Mouse (Mus musculus) retina, adult 2 months (tissue): ENCODE results near the gene Ppp5c.

Source experiments
- DNase-seq: peaks from one replicate; pipeline ENCODE4 v3.0.0-alpha.2; 2012; ENCODE audit warnings: low read depth, low spot score

Gene Ppp5c

DNA sequence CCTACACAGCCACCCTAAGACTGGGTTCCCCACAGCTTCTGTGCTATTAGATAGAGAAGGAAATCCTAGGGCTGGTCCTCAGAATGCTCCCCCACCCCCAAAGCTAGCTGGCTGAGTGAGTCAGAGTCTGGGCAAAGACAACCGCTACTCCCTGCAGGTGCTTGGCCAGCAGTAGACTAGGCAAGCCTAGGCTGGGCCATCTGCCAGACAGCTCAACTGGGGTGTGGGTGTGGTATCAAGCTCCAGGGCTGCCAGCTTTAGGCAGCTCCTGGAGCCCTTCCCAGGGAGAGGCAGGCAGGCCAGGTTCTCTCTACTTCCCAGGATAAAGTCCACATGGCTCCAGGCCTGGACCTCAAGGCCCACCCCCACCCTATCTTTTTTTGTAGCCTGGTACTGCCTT is 10.7 kb downstream of the Ppp5c start:
- no peak for DNase-seq

DNA sequence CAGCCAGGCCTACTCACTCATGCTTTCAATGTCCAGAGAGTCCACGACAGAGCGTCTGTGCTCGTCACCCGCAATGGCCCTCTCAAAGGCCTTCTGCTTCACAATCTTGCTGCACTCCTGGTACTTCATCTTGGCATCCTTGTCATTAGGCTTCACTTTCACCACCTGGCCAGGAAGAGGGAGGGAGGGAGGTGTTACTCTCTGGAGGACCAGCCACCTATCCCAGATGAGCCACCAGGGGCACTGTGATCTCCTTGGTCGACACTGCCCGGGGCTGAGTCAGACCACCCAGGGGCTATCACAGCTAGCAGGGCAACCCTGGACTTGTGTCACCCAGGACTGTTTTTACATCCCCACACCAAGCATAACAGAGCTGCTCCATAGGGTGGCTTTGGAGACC is 12.3 kb downstream of the Ppp5c start:
- no peak for DNase-seq

DNA sequence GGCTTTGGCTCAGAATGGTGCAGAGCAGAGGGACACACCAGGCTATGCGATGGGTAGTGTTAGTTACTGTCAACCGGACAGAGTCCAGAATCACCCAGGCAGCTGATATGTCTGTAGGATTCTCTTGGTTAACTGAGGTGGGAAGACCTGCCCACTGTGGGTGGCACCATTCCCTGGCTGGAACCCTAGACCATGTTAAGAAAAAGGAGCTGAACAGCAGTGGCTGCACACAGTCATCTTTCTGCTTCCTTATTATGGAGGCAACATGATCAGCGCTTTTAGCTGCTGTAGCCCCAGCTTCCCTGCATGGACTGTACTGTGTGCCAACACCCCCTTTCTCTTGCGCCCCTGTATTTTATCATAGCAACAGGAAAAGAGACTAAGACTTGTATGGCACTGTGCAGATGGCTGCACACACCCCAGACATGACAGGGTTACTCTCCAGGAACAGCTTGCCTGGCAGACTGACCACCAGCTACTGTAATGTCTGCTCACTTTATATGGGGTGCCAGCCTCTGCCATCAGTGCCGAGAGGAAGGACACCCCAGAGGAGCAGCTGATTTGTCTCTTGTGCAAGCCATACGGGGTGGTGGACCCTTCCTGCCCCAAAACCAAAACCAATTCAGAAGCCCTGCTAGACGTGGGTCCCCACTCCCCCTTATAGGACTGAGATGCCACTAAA is 15.7 kb downstream of the Ppp5c start:
- no peak for DNase-seq

DNA sequence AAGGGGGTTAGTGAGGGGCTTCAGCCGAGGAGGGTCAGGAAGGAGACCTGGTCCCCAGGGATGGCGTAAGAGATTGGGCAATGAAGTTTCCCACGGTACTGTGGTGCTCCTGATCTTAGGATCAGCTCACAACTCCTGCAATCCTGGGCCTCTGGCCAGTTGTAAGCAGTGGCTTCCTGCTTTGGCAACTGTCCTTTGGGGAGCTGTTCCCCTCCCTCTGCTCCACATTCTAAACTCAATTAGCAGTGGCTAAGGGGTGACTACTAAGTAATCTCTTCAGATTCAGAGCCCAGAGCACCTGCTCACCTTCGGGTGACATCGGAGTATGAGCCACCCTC is 17.7 kb downstream of the Ppp5c start:
- DNase-seq: no peak

DNA sequence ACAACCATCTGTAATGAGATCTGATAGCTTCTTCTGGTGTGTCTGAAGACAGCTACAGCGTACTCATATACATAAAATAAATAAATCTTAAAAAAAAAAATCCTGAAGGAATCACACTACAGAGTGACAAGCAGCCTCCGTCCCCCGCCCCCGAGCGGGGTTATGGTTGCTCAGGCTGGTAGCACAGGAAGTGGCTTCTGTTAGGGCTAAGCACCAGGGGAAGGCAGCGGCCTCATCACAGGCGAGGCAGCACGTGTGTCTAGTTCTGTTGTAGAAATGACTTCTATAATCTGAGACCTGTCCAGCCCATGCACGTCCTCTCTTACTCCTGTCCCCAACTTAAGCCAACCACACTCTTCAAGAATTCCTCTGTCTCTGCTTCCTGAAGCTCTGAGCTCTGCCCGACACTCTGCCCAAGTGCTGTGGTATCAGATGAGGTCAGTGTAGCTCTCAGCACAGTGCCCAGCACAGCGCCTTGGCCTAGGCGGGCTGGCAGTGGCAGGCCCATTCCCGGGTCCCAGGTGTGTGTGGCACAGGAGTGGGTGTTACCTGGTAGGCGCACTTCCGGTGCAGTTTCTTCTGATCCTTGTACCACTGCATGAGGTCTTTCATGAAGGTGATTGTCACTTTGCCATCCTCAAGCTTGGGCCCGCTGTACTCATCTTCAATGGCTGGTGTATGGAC is 18.3 kb downstream of the Ppp5c start:
- no peak for DNase-seq

DNA sequence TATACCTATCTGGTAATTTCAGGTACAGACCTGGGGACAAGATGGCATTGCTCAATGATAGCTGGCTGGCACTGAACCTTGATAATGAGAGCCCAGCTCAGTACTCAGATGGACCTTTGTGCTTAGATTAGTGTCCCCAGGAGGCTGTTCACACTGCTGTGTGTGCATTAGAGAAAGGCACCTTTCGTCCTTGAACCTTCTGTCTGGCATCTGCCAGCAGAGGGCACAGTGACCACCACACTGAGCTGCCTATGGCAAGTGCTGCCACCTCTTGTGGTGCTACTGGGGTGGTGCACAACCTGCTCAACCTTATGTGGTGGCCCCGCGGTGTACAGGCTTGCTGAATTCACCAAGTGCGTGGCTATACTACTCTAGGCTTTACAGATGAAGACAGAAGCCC is 20.4 kb downstream of the Ppp5c start:
- no peak for DNase-seq

DNA sequence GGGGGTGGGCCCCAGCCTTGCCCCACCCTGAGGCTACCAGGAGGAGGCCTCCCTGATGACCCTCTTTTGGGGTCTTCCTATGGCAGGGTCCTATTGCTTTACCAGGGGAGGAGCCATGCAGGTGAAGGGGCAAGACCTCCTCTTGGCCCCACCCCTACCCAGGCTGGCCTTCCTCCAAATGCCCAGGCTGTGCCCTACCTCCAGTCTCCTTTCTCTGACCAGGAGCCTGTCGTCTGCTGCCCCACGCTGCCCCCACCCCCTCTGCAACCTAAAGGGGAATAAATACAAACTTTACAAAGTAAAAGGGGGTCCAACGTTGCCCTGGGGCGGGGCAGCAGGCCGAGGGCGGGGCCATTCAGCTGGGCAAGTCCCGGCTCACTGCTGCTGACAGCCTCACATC is 23.0 kb downstream of the Ppp5c start:
- DNase-seq: no peak

DNA sequence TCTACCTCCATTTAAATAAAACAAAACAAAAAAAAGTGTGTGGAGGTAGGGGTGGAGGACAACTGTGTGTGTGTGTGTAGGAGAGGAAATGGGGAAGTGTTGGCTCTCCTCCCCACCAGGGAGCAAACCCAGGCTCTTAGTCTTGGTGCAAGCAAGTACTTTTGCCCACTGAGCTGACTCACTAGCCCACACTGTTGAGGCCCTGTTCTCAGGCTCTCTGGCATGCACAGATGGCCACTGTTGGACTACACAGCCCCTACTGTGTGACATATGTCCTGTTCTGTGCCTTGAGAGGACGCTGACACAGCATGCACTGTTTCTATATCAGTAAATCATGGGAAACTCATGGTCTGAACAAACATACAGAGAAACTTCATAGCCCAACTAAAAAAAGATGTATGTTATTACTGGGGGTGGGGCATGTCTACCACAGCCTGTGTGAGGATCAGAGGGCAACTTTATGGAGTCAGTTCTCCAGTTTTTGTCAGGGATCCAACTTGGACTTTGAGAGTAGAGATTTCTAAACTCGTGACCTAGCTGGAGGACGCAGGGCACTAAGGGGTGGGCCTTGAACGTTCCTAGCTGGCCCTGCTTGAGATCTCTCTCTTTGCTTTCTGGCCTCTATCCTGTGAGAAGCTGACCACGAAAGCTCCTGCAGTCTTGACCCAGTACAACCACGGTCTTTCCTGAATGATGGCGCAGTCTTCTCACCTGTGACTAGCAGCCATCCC is 24.3 kb downstream of the Ppp5c start:
- DNase-seq: no peak

DNA sequence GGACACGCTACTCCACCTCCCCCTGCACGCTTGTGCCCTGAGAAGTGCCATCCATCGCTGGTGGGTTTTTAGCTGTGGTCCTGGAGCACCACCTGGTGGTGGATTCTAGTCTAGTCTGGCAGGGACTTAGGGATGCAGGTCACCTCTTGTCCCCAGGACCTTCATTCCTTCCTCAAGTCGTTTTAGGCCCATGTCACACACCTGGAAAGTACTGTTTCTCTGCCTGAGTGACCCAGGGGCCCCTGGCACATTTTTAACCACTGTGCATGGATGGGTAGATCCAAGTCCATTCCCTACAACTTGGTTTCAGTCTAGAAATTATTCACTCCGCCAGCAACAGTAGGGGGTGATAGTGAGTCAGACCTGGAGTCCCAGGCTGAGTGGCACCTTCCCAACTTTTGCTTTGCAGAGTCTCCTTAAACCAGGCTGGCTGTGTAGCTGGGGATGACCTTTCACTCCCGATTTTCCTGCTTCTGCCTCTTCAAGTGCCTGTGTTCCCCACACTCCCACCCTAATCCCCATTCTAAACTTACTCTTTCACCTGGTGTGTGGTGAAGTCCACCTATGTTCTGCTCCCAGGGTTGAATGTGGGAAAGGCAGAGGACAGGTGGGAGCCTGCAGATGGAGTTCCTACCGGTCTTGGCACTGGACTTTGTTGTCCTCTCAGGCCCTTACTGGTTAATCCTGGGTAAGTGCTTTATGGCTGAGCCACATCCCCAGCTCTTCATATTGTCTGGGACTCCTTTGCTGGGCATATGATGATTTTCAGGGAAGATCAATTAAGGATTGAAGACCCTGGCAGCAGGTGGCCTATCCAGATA is 25.1 kb downstream of the Ppp5c start:
- peak; percentile 57 for DNase-seq

DNA sequence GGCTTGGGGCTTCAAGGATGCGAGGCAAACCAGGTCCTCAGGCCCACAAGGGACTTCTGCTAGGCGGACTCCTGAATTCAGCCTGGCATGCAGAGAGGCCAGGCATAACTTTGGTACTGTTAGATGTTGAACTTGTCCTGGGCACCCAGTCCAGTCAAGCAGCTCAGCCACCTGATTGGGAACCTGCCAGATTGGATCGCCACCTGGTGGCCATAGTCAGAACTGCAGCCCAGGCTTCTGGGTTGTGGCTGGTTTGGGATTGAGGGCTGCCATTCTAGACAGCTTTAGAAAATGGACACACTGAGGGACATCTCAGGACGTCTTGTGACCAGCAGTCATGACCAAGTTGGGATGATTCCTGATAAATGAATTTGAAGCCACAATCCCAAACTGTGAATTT is 28.1 kb downstream of the Ppp5c start:
- DNase-seq: peak; percentile 58

DNA sequence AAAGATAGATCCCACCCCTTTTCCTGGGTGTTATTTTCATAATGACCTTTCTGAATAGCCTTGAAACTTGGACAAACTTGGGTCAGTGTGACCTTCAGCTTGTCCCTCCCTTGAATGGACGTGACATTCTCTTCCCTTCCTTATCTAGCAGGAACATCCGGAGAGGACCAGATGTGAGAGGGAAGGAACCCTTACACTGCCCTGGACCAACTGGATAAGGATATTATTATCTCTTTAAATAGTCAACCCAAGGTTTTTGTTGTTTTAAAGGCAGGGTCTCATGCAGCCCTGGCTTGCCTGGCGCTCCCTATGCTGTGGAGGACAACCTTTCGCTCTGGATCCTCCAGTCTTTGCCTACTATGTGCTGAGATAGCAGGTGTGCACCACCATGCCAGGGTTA is 28.5 kb downstream of the Ppp5c start:
- no peak for DNase-seq

DNA sequence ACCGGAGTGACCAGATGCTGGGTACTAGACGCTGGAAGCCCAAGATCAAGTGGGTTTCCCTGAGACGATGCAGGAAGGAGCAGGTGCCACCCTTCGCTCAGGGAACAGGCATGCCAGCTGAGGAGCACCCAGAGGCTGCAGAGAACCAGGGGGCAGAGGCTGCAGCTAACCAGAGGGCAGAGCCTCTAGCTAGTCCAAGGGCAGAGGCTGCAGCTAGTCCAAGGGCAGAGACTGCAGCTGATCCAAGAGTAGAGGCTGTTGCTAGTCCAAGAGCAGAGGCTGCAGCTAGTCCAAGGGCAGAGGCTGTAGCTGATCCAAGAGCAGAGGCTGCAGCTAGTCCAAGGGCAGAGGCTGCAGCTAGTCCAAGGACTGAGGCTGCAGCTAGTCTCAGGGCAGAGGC is 32.4 kb downstream of the Ppp5c start:
- DNase-seq: no peak

DNA sequence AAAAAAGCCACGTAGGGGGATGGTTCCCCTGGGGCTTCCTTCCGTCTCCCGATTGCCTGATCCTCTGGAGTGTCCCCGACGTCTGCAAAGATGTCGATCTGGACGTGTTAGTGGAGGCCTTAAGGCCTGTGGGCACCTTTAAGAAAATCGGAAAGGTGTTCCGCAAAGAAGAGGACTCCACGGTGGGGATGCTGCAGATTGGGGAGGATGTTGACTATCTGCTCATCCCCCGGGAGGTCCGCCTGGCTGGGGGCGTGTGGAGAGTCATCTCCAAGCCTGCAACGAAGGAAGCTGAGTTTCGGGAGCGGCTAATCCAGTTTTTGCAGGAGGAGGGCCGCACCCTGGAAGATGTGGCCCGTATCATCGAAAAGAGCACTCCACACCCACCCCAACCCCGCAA is 33.3 kb downstream of the Ppp5c start:
- DNase-seq: no peak

DNA sequence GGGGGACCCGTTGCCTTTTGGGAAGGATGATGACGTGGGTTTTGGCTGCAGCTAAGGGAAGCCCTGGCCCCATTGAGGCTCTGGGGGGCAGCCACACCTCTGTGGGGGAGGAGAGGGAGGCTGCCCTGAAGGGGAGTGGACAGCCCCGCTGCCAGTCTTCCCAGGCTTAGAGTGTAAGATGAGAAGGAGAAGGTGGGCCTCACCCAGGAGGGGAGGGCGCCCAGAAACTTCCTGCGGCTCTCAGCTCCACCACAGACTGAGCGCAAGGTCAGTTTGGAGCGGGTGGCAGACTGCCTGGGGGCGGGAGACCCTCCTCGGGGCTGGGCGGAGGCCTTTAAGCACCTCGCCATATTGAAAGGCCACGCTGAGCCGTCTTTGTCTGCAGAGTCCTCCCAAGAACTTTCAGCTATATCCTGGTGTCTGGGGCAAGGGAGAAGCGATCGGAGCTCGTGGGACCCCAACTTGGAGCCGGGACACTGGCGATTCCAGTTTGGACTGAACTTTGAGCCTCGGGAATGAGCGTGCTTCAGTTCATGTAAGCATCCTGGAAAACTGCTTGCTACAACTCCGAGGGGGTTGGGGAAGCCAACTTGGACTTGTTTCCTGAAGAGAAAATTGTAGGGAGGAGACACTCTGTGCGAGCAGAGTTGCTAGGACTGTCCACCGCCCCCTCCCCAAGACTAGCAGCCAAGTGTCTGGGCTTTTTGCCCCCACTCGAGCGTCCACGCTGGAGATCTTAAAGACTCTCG is 33.9 kb downstream of the Ppp5c start:
- no peak for DNase-seq

DNA sequence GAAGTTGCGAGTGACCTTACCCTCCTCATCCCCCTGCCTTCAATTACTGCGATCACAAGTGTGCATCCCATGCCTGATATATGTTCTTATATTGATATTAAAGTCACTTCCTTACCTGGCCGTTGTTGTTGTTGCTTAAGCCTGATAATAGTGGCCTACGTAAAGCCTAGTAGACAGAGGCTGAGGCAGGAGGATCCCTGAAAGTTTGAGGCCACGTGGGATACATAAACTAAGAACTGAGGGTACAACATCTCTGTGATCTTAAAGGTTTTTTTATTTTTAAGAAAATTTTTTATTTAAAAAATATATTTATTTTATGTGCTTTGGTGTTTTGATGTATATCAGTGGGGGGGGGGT is 35.3 kb downstream of the Ppp5c start, which contains the start of gene Ccdc8:
Gene Ccdc8, plus strand, starts transcription at position 258 of the 357 bp plus-strand sequence.
- DNase-seq: no peak

DNA sequence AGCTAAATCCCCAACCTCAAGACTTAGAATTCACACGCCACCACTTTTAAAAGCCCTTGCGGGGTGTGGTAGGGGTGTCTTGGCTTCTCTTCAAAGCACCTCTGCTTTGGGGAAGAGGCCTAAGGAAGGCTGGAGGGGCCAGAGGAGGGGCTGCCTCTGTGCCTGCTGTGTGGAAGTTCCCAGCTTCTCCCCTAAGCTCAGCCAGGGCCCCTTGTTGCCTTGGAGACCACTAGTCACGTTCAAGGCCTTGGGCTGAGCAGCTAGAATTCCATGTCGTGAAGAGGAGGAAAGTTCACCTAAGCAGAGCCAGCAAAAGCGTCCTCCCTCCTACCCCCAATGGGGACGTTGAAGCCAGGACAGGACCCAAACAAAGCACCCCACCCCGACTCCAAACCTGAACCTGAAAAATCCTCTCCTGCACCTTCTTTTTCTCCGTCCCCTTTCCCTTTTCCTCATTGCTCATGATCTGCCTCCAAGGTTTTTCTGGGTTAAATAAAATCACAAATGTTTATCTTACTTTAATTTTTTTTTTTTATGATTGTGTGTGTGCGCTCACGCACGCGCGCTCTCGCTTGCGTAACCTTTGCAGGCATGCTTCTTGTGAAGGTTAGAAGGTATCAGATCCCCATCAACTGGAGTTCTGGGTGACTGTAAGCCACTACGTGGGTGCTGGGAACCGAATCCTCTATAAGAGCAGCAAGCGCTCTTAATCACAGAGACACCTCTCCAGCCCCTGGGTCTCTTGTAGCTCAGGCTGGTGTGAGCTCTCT is 35.9 kb downstream of the Ppp5c start:
- no peak for DNase-seq

DNA sequence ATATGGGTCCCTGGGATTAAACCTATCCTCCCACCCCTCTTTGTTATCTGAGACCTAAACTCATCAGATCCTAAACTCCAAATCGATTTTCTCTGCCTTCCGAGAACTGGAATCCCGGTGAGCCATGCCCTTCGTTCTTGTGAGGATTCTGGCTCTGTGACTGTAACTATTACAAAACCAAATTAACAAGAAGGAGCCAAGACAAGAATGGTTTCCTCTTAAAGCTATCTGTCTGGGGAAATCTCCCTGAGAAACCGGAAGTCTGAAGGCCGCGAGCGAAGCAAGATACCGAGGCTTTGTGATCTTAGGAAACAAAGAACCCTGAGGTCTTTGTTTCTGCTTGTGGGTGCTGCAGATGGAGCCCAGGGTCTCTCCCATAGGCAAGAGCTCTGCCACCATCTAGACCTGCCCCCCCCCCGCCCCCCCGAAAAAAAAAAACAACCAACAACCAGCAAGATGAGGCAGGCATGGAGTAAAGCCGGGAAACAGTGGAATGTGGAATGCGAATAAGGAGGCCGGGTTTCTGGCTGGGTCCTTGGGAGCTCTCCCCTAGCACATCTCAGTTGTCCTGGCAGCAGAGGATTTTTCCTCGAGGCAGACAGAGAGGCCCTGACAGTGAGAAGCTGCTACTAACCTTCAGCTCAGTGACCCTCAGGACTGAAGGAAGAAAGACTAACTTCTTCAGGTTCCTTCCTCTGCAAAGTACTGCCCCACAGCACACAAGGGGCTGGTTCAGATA is 37.5 kb downstream of the Ppp5c start:
- DNase-seq: no peak

DNA sequence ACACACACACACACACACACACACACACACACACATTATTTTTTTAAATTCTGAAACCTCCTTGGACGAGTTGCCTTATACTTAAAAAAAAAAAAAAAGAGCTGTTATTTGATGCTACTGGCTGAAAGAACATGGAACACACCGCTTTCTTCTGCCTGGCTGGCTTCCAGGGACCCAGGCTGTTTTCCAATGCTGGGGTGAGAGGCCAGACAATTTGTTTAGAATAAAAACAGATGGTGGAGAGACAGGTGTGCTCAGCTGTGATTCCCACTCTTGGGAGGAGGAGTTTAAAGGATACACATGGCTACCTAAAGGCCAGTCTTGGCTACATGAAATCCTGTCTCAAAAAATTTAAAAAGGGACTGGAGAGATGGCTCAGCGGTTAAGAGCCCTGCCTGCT is 39.3 kb downstream of the Ppp5c start:
- DNase-seq: no peak

DNA sequence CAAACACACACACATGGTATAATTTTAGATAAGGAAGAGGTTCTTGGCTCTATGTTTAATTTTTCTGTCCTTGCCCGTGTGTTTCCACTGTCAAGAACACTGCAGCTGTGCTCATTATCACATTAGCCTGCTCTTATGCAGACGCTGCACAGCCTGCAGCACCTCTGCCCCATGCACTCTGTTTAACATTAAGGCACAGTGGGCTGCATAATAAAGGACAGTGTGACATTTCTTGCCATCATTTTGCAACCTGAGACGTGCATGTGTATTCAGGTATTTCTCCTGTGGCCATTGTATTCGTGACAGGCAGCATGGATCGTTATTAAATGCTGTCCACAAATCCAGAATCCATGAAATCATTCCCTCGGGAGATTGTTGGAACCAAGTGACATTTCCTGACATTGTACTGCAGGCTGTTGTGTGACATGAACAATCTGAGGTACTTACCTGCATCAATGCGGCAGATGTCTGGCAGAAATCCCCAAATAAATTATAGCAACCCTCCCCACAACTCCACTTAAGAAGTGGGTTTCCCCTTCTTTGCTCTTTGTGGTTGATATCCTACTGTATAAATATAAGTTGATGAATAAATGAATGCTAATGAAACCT is 40.1 kb downstream of the Ppp5c start:
- DNase-seq: no peak
